Mouse (Mus musculus): ENCODE measurements around the gene Wdr64.

Gene Wdr64

DNA sequence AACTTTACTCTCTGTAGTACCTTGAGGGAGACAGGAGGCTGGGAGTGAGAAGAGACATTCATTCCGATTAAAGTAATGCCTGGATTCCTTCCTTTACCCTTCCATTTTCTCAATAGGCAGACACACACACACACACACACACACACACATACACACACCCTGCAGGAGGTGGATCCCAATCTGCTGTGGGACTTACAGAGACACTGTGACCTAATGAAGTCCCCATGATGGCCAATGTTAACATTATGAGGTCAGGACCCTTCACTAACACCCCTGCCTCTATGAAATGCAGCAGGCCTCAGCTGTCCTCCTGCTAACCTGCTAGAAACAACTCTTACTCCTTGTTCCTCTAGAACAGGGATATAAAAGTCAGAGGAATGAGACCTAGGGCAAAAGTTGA is at the start of gene Wdr64:
Gene Wdr64, plus strand, starts transcription at position 301 of the 400 bp plus-strand sequence.
- no peak for DNase-seq (ENCODE audit: low read depth in 2 of 2, low spot score in 2 of 2)

DNA sequence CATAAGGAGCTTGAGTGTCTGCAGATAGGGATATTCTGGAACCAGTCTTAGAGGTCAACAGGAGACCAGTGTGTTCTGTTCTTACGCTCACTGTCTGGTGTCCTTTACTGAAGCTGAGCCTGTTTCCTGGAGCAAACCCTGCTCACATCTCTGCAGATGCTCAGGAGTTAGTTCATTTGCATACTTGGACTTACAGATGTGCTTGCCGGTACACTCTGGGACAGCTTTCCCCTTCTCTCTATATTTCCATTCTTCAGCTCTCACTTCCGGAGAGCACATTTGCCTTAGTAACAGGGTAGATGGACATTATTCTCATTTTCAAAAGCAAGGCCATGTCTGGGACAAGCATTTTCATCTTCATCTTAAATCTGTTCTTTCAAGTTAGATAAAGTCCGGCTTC is 49.8 kb upstream of the Wdr64 start:
- DNase-seq (ENCODE audit: low read depth in 2 of 2, low spot score in 2 of 2), result no peak

DNA sequence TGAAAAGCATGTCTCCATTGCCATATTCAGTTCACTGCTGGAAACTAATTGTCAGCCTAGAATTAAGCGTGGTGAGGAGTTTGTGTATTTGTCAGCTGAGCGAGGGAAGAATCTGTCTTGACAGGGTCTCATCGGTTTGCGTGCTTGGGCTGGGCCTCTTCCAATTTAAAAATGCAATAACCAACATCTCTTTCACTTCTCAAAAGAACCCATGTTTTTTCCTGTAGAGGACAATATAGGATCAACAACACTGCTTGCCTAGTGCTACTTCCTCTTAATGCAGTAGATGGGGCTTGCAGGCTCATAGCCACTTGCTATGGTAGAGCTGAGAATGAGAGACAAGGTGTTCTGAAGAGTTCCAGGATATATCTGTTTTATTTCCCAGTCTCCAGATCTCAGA is 38.5 kb upstream of the Wdr64 start:
- no peak for DNase-seq (ENCODE audit: low read depth in 2 of 2, low spot score in 2 of 2)

DNA sequence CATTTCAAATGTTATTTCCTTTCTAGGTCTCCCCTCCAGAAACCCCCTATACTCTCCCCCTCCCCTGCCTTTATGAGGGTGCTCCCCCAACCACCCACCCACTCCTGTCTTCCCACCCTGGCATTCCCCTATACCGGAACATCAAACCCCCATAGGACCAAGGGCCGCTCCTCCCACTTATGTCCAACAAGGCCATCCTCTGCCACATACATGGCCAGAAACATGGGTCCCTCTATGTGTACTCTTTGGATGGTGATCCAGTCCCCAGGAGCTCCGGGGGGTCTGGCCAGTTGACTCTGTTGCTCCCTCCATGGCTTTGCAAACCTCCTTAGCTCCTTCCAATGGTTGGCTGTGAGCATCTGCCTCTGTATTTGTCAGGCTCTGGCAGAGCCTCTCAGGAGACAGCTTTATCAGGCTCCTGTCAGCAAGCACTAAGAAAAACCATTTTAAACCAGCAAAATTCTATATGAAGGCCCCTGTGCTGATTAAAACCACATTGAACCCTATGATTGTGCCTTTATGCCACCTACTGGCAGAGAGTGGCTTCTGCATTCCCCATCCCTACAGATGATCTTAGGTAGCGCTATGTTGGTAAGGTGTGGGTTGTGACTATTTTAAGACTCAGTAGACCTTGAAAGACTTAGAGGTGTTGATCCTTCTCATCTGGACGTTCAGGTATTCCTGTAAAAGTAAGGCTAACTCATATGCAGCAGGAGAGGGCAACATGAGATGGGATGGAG is 29.6 kb upstream of the Wdr64 start:
- peak in 1 of 2 experiments; percentile 5 for DNase-seq (ENCODE audit: low read depth in 2 of 2, low spot score in 2 of 2)

DNA sequence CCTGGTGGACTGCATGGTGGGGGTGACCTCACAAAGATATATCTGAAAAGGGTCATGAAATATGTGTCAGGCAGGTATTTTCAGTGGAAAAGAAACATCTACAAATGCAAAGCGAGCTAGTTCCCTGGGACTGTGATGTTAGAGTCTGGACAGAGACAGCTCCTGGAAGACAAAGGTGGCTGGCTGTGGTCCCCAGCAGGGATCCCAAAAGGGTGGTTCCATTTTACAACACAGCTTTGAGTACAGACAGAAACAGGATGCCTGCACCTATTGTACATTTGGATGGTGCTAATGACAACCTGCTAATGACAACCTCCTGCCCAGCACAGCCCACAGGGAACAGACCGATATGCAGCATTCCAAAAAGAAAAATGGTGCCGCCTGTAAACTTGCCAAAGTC is 28.9 kb upstream of the Wdr64 start:
- no peak for DNase-seq (ENCODE audit: low read depth in 2 of 2, low spot score in 2 of 2)

DNA sequence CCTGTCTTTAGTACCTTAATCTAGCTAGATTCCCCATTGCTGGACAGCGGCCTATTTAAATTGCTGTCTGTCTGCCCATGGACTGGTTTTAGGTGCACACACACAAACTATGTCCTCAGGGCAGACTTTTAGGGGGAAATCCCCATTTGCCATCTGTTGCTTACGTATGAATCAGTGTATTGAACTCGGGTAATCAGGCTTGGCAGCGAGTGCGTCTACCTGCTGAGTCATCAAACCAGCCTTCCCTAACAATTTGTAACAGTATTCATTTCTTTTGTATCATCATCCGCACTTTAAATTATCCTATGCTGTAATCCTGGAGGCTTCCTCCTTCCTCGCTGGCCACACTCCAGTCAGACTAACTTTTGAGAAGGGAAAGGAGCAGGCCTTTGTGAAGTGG is 28.4 kb upstream of the Wdr64 start:
- DNase-seq (ENCODE audit: low read depth in 2 of 2, low spot score in 2 of 2), result no peak

- DNase-seq (ENCODE audit: low read depth in 2 of 2, low spot score in 2 of 2), result no peak
Measured at GRCm38 (mm10) chr1:175671626-175672025, 26.8 kb upstream of the Wdr64 start.

GRCm38 (mm10) chr1:175673563-175674325 is 24.6 kb upstream of the Wdr64 start:
- no peak for DNase-seq (ENCODE audit: low read depth in 2 of 2, low spot score in 2 of 2)

DNA sequence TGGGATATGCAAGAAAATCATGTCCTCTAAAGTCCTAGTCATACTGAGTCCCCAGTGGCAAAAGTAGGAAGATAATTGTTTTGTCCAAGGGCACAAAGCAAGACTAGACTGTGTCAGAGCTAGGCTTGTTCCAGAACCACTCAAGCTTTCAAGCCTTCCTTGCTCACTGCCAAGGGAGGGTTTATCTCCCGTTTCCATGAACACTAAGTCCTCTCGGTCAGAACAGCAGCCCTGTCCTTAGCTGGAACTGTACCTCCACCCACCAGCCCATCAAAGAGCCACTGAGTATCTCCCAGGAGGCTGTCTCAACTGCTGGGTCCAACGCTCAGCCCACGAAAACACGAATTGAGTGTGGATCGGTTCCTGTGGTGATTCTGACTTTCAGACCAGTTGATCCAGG is 23.3 kb upstream of the Wdr64 start:
- no peak for DNase-seq (ENCODE audit: low read depth in 2 of 2, low spot score in 2 of 2)

DNA sequence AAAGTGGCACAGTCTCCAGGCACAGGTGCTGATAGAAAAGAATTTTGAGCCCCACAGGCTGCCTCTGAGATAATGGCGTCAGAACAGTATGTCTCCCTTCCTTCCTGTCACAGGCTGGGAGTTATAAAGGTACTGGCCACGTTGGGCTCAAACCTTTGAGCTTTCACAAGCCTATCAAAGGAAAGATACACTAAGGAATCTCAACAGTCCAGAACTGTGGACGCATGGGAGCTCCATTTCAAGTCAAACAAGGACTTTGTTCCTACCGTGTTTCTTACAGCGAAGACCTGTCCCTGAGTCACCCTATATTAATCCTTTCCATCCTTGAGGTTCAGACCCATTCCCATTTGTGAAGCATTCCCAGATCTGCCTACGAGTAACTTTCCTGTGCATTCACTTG is 20.9 kb upstream of the Wdr64 start:
- DNase-seq (ENCODE audit: low read depth in 2 of 2, low spot score in 2 of 2), result no peak

GRCm38 (mm10) chr1:175680995-175681394 is 17.4 kb upstream of the Wdr64 start:
- DNase-seq (ENCODE audit: low read depth in 2 of 2, low spot score in 2 of 2), result no peak

- no peak for DNase-seq (ENCODE audit: low read depth in 2 of 2, low spot score in 2 of 2)
Measured at GRCm38 (mm10) chr1:175691686-175692245, 6.6 kb upstream of the Wdr64 start.

- DNase-seq (ENCODE audit: low read depth in 2 of 2, low spot score in 2 of 2), result peak; percentile 98 to 99
Measured at GRCm38 (mm10) chr1:175692246-175692996, 6.0 kb upstream of the Wdr64 start, which contains the start of the genes Opn3 and Chml. TSS of gene Opn3 (minus strand) at chr1:175692776. TSS of gene Chml (minus strand) at chr1:175692901.

GRCm38 (mm10) chr1:175692997-175693361 is 5.4 kb upstream of the Wdr64 start:
- no peak for DNase-seq (ENCODE audit: low read depth in 2 of 2, low spot score in 2 of 2)

DNA sequence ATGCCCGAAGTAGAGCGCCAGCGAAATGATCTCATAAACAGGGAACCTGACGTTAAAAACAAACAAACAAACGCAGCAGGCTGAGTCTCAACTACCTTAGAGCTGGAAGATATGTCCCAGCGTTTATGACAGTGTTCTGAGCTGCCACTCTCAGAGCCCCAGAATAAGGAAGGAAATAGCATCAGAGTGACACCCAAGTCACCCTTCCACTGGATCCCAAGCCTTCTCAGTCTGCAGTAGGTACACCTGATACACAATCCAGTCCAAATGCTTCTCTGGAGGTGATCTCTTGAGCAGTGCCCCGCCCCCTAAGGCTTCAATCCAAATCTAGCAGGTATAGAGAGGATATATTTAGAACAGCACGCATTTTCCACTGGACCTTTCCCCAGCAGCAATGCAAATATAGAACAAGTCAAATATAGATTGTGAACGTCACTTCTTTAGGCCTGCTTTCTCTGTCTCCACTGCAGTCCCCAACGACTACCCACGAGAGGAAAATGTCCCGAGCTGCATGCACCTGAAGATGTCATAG is 4.9 kb upstream of the Wdr64 start:
- peak in 1 of 2 experiments; percentile 2 for DNase-seq (ENCODE audit: low read depth in 2 of 2, low spot score in 2 of 2)

DNA sequence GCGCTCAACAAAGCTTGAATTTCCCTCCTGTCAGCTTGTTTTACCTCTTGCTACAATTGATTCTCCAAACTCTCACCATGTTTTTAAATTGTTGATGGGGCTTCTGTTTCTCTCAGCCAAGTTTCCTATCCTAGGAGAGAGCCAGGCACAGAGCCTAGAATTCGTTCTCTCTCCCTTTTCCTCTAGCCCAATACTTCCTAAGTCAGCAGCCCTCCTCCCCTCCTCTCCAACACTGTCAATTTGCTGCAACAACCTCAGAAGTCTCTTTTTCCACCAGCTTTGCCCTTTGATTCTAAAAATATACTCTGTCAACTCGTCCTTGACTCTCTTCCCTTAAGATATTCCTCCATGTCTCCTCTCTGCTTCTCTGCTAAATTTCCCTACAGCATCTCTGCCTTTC is 982 bp downstream of the Wdr64 start:
- DNase-seq (ENCODE audit: low read depth in 2 of 2, low spot score in 2 of 2), result no peak

DNA sequence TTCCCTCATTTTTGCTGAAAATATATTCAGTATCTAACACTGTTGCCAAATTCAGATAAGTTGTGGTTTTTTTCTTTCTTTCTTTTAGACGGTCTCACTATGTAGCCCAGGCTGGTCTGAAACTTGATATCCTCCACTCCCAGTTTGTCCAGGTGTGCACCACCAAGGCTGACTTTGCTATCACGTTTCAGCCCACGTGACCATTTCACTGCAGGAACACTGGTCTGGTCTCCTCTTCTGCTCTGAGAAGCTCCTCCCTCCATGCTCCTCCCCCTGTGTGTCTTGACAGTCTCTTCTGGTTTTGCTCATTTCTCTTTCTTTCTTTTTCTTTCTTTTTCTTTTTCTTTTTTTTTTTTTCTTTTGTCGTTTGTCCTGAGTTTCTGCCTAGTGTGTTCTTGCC is 1.4 kb downstream of the Wdr64 start:
- no peak for DNase-seq (ENCODE audit: low read depth in 2 of 2, low spot score in 2 of 2)

DNA sequence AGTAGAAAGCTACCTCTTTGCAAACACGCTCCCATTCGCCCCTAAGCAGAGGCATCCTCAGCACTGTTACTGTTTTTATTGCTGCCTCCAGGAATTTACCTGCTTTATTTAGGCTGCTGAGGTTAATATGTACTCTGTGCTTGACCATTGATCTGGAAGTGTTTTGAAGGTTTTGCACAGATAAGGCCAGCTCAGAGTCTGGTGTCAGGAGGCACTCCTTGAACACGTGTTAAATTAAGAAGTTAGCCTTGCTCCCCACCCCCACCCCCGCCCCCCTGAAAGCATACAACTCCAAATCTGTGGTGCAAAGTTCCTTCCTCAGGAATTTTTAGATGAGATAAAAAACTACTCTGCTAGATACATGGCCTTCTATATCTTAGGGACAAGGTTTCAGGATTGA is 2.8 kb downstream of the Wdr64 start:
- DNase-seq (ENCODE audit: low read depth in 2 of 2, low spot score in 2 of 2), result no peak

DNA sequence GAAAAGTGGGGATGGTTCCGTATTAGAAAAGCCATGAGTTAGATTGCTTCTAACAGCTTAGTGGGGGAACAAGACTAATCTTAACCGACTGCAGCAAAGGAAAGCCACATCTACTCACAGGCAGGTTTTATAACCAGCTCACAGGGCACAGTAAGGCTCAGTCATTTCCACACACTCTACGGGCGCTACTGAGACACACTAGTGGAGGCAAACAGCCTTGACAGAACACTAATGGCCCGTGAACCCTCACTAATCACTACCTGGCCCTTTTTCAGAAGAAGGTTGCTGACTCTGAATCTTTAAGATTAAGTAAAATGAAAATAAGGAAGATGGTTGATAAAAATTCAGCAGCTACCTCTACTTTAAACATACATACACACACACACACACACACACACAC is 9.2 kb downstream of the Wdr64 start:
- no peak for DNase-seq (ENCODE audit: low read depth in 2 of 2, low spot score in 2 of 2)

GRCm38 (mm10) chr1:175708013-175708412 is 9.6 kb downstream of the Wdr64 start:
- DNase-seq (ENCODE audit: low read depth in 2 of 2, low spot score in 2 of 2), result no peak

- no peak for DNase-seq (ENCODE audit: low read depth in 2 of 2, low spot score in 2 of 2)
Measured at GRCm38 (mm10) chr1:175712338-175712909, 14.0 kb downstream of the Wdr64 start.

Measured in CD8-positive naive resting alpha-beta T cell, adult 2 months (primary cell).